Mouse (Mus musculus): ENCODE measurements around the gene Usp11. TPM values are rescaled to one million over a fixed set of nuclear protein-coding genes. Genes with fewer than 3 reads are reported as not detected.

Gene Usp11
- 1 to 10 TPM; 5.3 to 7.0 TPM for total RNA-seq (2021)
- polyA plus RNA-seq (2012; rRNA removed), result 5.9 and 10.8 TPM in 2 replicates
- long read RNA-seq, transcript Usp11-201 (21 exons, 3,467 nt), result major isoform, 7 of 7 reads
- long read RNA-seq, partial matches to known transcripts, result 0 of 7 reads
- long read RNA-seq, other reads (novel, unspliced or antisense), result 0 of 7 reads

DNA sequence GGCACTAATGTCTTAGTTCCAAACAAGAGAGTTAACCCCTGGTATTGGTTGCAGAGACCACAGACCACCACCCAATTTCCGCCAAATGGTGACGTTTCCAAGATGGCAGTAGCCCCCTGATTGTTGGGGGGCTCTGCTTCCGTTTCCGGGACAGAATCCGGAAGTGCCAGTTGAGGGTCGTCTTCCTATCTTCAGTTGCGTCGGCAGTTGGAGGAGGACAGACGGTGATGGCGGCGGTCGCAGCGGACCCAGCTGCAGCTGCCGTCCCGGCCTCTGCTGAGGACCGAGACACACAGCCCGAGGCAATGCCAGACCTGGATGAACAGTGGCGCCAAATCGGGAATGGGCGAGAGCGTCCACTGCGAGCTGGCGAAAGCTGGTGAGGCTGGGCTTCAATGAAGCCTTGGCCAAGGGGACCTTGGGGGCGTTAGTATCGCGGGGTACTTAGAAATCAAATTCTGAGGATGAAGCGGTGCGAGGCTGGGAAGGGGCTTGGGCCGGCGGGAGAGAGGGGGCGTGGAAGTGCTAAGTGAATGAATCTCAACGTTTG is at the start of gene Usp11:
Gene Usp11 (plus strand): TSS at position 166 of the 550 bp plus-strand sequence.
- intact Hi-C loops (cut with DNase I), result loop anchor here (2.0 kb wide), 1 partner anchor 15 kb away; no protein-coding TSS in a partner anchor

DNA sequence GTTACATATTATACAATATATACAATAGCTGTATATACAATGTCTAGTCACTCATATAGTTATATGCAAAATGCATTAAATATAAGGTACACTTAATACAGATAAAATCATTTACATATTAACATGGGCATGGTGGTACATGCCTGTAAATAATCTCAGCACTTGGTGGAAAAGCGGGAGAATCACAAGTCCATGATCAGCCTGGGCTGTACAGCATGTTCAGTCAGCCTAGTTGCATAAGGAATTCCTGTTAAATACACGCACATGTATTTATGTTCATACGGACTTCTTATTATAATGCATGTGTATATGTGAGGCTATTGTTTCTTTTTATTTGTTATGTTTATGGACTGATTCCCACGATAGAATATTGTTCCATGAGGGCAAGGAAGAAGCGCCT is 46.1 kb upstream of the Usp11 start:
- Histone ChIP-seq H3K9ac (ENCODE audit: low read depth, low read length) (no peak overlapping the region), H3K79me2 (replicated peaks; ENCODE audit: control insufficient read depth, insufficient read depth, low read length) (no peaks in the 10 kb centered on the region), H3K36me3 (ENCODE audit: control insufficient read depth, insufficient read depth, low read length) (no peaks in the 10 kb centered on the region), H3K27ac (no peak overlapping the region), H3K4me3 (no peak overlapping the region; the same call in 1 of the 2 replicates), H3K4me1 (ENCODE audit: control insufficient read depth, insufficient read depth, low read length) (no peaks in the 10 kb centered on the region), H3K27me3 (ENCODE audit: control insufficient read depth, insufficient read depth, low read length) (no peaks in the 10 kb centered on the region)
- TF ChIP-seq EP300 (IDR thresholded peaks at IDR 0.05; ENCODE audit: insufficient read depth, low read depth, low read length), result no peak
- TF ChIP-seq CTCF (IDR thresholded peaks at IDR 0.05), result no peak
- no peak for TF ChIP-seq POLR2A (IDR thresholded peaks at IDR 0.05; ENCODE audit: insufficient read depth, low read depth, low read length)
- 29% methylated on average over 5 of the region's 5 CpGs for WGBS
- no peak for DNase-seq
- intact Hi-C loops (cut with DNase I), result no loop called here

More for the DNA sequence above, at the start of gene Usp11:
- Histone ChIP-seq H3K9ac (ENCODE audit: low read depth, low read length) (peak within 1 kb of the TSS; percentile 84), H3K79me2 (replicated peaks; ENCODE audit: control insufficient read depth, insufficient read depth, low read length) (no peaks in the 10 kb centered on the region), H3K4me1 (ENCODE audit: control insufficient read depth, insufficient read depth, low read length) (no peaks in the 10 kb centered on the region), H3K36me3 (ENCODE audit: control insufficient read depth, insufficient read depth, low read length) (no peaks in the 10 kb centered on the region), H3K4me3 (peak within 1 kb of the TSS; percentile 55), H3K27me3 (ENCODE audit: control insufficient read depth, insufficient read depth, low read length) (no peaks in the 10 kb centered on the region), H3K27ac (peak within 1 kb of the TSS; percentile 79)
- DNase-seq, result no peak
- TF ChIP-seq POLR2A (IDR thresholded peaks at IDR 0.05; ENCODE audit: insufficient read depth, low read depth, low read length), result no peak
- TF ChIP-seq CTCF (IDR thresholded peaks at IDR 0.05), result no peak
- TF ChIP-seq EP300 (IDR thresholded peaks at IDR 0.05; ENCODE audit: insufficient read depth, low read depth, low read length), result no peak
- 14% methylated on average over 32 of the region's 32 CpGs for WGBS

DNA sequence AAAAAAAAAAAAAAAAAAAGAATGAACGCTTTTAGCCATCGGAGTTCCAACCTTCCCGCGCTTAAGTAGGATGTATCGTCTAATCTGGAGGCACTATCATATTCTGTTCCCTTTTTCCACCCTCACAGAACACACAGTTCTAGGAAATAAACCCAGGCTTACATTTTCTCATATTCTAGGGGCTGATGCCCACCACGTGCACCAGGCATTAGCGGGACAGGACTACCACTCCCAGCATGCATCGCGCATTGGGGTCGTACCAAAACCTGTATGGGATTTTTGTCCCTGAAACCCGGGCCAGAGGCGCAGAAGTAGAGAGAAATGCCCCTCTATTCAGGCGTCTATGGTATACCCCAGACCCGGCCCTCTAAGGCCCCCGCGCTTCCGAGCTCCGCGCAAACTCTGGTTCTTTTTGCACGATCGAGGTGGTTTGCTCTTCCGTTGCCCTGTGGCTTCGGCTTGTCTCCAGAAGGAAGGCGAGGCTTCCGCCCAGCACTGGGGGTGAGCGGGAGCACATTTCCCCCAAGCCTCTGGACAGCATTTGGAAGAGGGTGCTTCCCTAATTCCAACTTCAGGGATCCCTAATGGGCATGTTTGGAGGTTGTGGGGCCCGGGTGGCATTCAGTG is 45.6 kb upstream of the Usp11 start, which contains the start of gene Uba1:
Gene Uba1 (plus strand): TSS at position 301 of the 627 bp plus-strand sequence.
- WGBS, result 17% methylated on average over 27 of the region's 27 CpGs
- peak within 1 kb of the TSS; percentile 68 for H3K9ac ChIP-seq (ENCODE audit: low read depth, low read length)
- intact Hi-C loops (cut with DNase I), result no loop called here

DNA sequence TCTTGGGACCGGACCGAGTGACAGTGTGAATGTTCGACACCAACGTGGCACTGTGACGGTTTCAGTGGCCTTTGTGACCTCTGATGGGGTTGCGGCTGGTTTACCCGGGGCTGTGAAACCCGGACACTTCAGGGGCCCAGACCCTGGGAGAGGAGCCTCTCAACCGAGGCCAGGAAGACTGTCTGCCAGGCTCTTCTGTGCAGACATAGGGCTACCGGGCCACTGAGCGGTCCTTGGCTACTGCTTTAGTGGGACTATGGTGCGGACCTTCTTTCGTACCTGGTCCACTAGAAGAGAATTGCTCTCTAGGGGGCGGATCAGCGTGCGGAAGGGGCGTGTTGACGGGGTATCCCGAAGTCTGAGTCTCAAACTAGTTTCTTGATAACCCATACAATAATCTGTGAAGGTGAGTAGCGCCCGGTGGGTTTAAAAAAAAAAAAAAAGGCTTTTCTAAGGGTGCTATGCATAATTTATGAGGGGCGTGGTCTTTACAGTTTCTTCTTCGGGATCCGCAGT is 44.8 kb upstream of the Usp11 start:
- TF ChIP-seq EP300 (IDR thresholded peaks at IDR 0.05; ENCODE audit: insufficient read depth, low read depth, low read length), result no peak
- no peak for TF ChIP-seq CTCF (IDR thresholded peaks at IDR 0.05)
- TF ChIP-seq POLR2A (IDR thresholded peaks at IDR 0.05; ENCODE audit: insufficient read depth, low read depth, low read length), result no peak
- Histone ChIP-seq H3K36me3 (ENCODE audit: control insufficient read depth, insufficient read depth, low read length) (peaks cover 1% of the 10 kb centered on the region), H3K79me2 (replicated peaks; ENCODE audit: control insufficient read depth, insufficient read depth, low read length) (no peaks in the 10 kb centered on the region), H3K27ac (peak overlapping the region; percentile 81), H3K4me3 (peak overlapping the region; percentile 45), H3K27me3 (ENCODE audit: control insufficient read depth, insufficient read depth, low read length) (no peaks in the 10 kb centered on the region), H3K9ac (ENCODE audit: low read depth, low read length) (peak overlapping the region; percentile 68), H3K4me1 (ENCODE audit: control insufficient read depth, insufficient read depth, low read length) (no peaks in the 10 kb centered on the region)
- WGBS, result 11% methylated on average over 24 of the region's 24 CpGs
- intact Hi-C loops (cut with DNase I), result no loop called here
- DNase-seq, result peak; percentile 6 to 37

More for the DNA sequence above, 45.6 kb upstream of the Usp11 start, which contains the start of gene Uba1:
- Histone ChIP-seq H3K36me3 (ENCODE audit: control insufficient read depth, insufficient read depth, low read length) (no peaks in the 10 kb centered on the region), H3K27me3 (ENCODE audit: control insufficient read depth, insufficient read depth, low read length) (no peaks in the 10 kb centered on the region), H3K79me2 (replicated peaks; ENCODE audit: control insufficient read depth, insufficient read depth, low read length) (no peaks in the 10 kb centered on the region), H3K27ac (peak within 1 kb of the TSS; percentile 81), H3K4me3 (peak within 1 kb of the TSS; percentile 45), H3K4me1 (ENCODE audit: control insufficient read depth, insufficient read depth, low read length) (no peaks in the 10 kb centered on the region)
- peak; percentile 82 to 83 for DNase-seq
- no peak for TF ChIP-seq CTCF (IDR thresholded peaks at IDR 0.05)
- TF ChIP-seq POLR2A (IDR thresholded peaks at IDR 0.05; ENCODE audit: insufficient read depth, low read depth, low read length), result peak; percentile 59
- TF ChIP-seq EP300 (IDR thresholded peaks at IDR 0.05; ENCODE audit: insufficient read depth, low read depth, low read length), result no peak

DNA sequence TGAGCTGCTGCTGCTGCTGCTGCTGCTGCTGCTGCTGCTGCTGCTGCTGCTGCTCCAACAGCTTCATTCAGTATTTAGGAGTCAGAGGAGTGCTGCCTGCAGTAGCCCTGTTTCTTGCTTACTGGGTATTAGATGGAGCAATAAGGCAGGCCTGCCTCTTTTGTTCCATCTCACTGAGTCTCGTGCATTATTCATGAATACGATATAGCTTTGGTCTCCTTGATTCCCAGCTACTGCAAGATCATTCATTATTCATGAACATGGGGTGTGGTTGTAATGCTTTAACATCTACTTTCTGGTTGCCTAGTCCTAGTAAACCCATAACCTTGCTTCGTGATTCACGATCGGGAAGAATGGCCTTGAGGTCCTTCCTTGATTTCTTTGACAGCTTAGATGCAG is 41.4 kb upstream of the Usp11 start:
- Histone ChIP-seq H3K27ac (no peak overlapping the region), H3K79me2 (replicated peaks; ENCODE audit: control insufficient read depth, insufficient read depth, low read length) (no peaks in the 10 kb centered on the region), H3K9ac (ENCODE audit: low read depth, low read length) (no peak overlapping the region), H3K4me1 (ENCODE audit: control insufficient read depth, insufficient read depth, low read length) (peaks cover 2% of the 10 kb centered on the region; the same call in 1 of the 2 replicates), H3K36me3 (ENCODE audit: control insufficient read depth, insufficient read depth, low read length) (peaks cover 22% of the 10 kb centered on the region), H3K4me3 (no peak overlapping the region), H3K27me3 (ENCODE audit: control insufficient read depth, insufficient read depth, low read length) (no peaks in the 10 kb centered on the region)
- DNase-seq, result no peak
- no peak for TF ChIP-seq EP300 (IDR thresholded peaks at IDR 0.05; ENCODE audit: insufficient read depth, low read depth, low read length)
- intact Hi-C loops (cut with DNase I), result loop anchor here (2.0 to 5.0 kb wide), 4 partner anchors 45 to 285 kb away; partner anchors contain the start of genes Ndufb11 and Rbm10
- WGBS, result 29% methylated on average over 5 of the region's 5 CpGs
